Mouse (Mus musculus) intestine, embryonic 16.5 days (tissue): ENCODE results near the gene Zfhx3. TPM values are rescaled to one million over a fixed set of nuclear protein-coding genes. Genes with fewer than 3 reads are reported as not detected.

Experiments used
- ATAC-seq: fragments of 200-750 bp; cut with Nextera tagmentation; 2 replicates; pipeline ENCODE4 v1.8.0; 2017; ENCODE audit warnings: moderate TSS enrichment, moderate library complexity
- H3K27ac ChIP-seq: fragments of 300-500 bp; sonication (generic); 2 replicates; pipeline ENCODE4 v1.5.1; 2014; ENCODE audit warnings: mild to moderate bottlenecking, low read length
- H3K27me3 ChIP-seq: fragments of 300-500 bp; sonication (generic); replicated peaks from 2 replicates; pipeline ENCODE4 v1.6.1; 2014; ENCODE audit warnings: low read length, control low read depth, mixed read lengths; ENCODE audit not compliant: control insufficient read depth, insufficient read depth
- H3K36me3 ChIP-seq: fragments of 300-500 bp; sonication (generic); 2 replicates; pipeline ENCODE4 v1.6.1; 2014; ENCODE audit warnings: low read length, control low read depth; ENCODE audit not compliant: control insufficient read depth, insufficient read depth
- H3K4me1 ChIP-seq: fragments of 300-500 bp; sonication (generic); 2 replicates; pipeline ENCODE4 v1.6.1; 2014; ENCODE audit warnings: low read length, control low read depth, mixed read lengths; ENCODE audit not compliant: control insufficient read depth, insufficient read depth
- H3K4me2 ChIP-seq: fragments of 300-500 bp; sonication (generic); 2 replicates; pipeline ENCODE4 v1.6.1; 2014; ENCODE audit warnings: low read depth, low read length, control low read depth
- H3K4me3 ChIP-seq: fragments of 300-500 bp; sonication (generic); 2 replicates; pipeline ENCODE4 v1.5.1; 2014; ENCODE audit warnings: mild to moderate bottlenecking, low read length
- H3K9ac ChIP-seq: fragments of 300-500 bp; sonication (generic); 2 replicates; pipeline ENCODE4 v1.6.1; 2014; ENCODE audit warnings: low read depth, low read length
- H3K9me3 ChIP-seq: fragments of 300-500 bp; sonication (generic); 2 replicates; pipeline ENCODE4 v1.6.1; 2016; ENCODE audit warnings: low read length, control low read depth; ENCODE audit not compliant: control insufficient read depth
- WGBS: fragments of 180-500 bp; shearing (Covaris S2); extraction: QIAGEN DNeasy Blood & Tissue Kit; methylation state at CpG from one replicate; pipeline ENCODE4 v1.1.7; 2014; 5-methylcytosine and 5-hydroxymethylcytosine counted together
- polyA plus RNA-seq: library from polyadenylated mRNA; unstranded; fragments of >200 nt; fragmentation: Nextera tagmentation; extraction: Ambion mirVana; gene quantifications from 2 replicates; pipeline ENCODE4 v1.2.1, GENCODE M21; 2015

Gene Zfhx3
- polyA plus RNA-seq, 1 experiment from 2014 or later = 6.1 TPM

- 46% methylated on average over 5 of the region's 5 CpGs for WGBS
- Histone ChIP-seq H3K27me3 (no peaks in the 10 kb centered on the region), H3K27ac (no peak overlapping the region), H3K9me3 (no peaks in the 10 kb centered on the region), H3K9ac (no peak overlapping the region), H3K4me3 (no peak overlapping the region), H3K36me3 (no peaks in the 10 kb centered on the region), H3K4me1 (no peaks in the 10 kb centered on the region), H3K4me2 (no peak overlapping the region)
- ATAC-seq = no peak
These were observed 719.1 kb downstream of the Zfhx3 start for GRCm38 (mm10) chr8:108661486-108662093.

GRCm38 (mm10) chr8:108662766-108663165 is 720.3 kb downstream of the Zfhx3 start:
- no peaks in the 10 kb centered on the region for H3K4me1 ChIP-seq
- WGBS = 80% methylated on average over 3 of the region's 3 CpGs
- no peaks in the 10 kb centered on the region for H3K9me3 ChIP-seq
- H3K9ac ChIP-seq = no peak overlapping the region
- no peak for ATAC-seq
- no peak overlapping the region for H3K27ac ChIP-seq
- no peak overlapping the region for H3K4me3 ChIP-seq
- no peak overlapping the region for H3K4me2 ChIP-seq
- H3K36me3 ChIP-seq = no peaks in the 10 kb centered on the region
- 0 out of 2 replicates have a peak, but pooled peaks cover 2% of the 10 kb centered on the region for H3K27me3 ChIP-seq

GRCm38 (mm10) chr8:108671939-108672515 is 729.6 kb downstream of the Zfhx3 start:
- Histone ChIP-seq H3K9ac (no peak overlapping the region), H3K36me3 (no peaks in the 10 kb centered on the region), H3K4me2 (no peak overlapping the region), H3K4me3 (no peak overlapping the region), H3K4me1 (no peaks in the 10 kb centered on the region), H3K9me3 (no peaks in the 10 kb centered on the region), H3K27me3 (0 out of 2 replicates have a peak, but pooled peaks cover 4% of the 10 kb centered on the region), H3K27ac (no peak overlapping the region)
- WGBS = 66% methylated on average over 11 of the region's 11 CpGs
- no peak for ATAC-seq

GRCm38 (mm10) chr8:108675001-108675525 is 732.6 kb downstream of the Zfhx3 start:
- no peak overlapping the region for H3K4me2 ChIP-seq
- WGBS = 64% methylated on average over 17 of the region's 17 CpGs
- 0 out of 2 replicates have a peak, but pooled peaks cover 2% of the 10 kb centered on the region for H3K27me3 ChIP-seq
- H3K4me1 ChIP-seq = no peaks in the 10 kb centered on the region
- H3K27ac ChIP-seq = no peak overlapping the region
- H3K36me3 ChIP-seq = no peaks in the 10 kb centered on the region
- no peak overlapping the region for H3K4me3 ChIP-seq
- ATAC-seq = no peak
- no peaks in the 10 kb centered on the region for H3K9me3 ChIP-seq
- no peak overlapping the region for H3K9ac ChIP-seq

- WGBS = 89% methylated on average over 9 of the region's 9 CpGs
- ATAC-seq = no peak
- no peaks in the 10 kb centered on the region for H3K9me3 ChIP-seq
- no peaks in the 10 kb centered on the region for H3K36me3 ChIP-seq
- H3K4me2 ChIP-seq = no peak overlapping the region
- H3K27ac ChIP-seq = no peak overlapping the region
- H3K4me3 ChIP-seq = no peak overlapping the region
- peaks cover 12% of the 10 kb centered on the region; the same call in 1 of the 2 replicates for H3K4me1 ChIP-seq
- peaks cover 4% of the 10 kb centered on the region; the same call in 1 of the 2 replicates for H3K27me3 ChIP-seq
- H3K9ac ChIP-seq = no peak overlapping the region
These were observed 747.2 kb downstream of the Zfhx3 start for GRCm38 (mm10) chr8:108689694-108690093.

- Histone ChIP-seq H3K27ac (no peak overlapping the region), H3K36me3 (no peaks in the 10 kb centered on the region)
- peak; percentile 27; the same call in 1 of the 2 replicates for ATAC-seq
These were observed 748.4 kb downstream of the Zfhx3 start for GRCm38 (mm10) chr8:108690576-108691455.

GRCm38 (mm10) chr8:108691456-108692238 is 749.2 kb downstream of the Zfhx3 start:
- WGBS = 4% methylated on average over 21 of the region's 21 CpGs
- peak overlapping the region; percentile 8; the same call in 1 of the 2 replicates for H3K27ac ChIP-seq
- H3K4me1 ChIP-seq = peaks cover 27% of the 10 kb centered on the region
- peak; percentile 24; the same call in 1 of the 2 replicates for ATAC-seq
- peak overlapping the region; percentile 57 for H3K4me2 ChIP-seq
- H3K36me3 ChIP-seq = no peaks in the 10 kb centered on the region
- peaks cover 23% of the 10 kb centered on the region for H3K27me3 ChIP-seq
- H3K9me3 ChIP-seq = no peaks in the 10 kb centered on the region
- H3K4me3 ChIP-seq = peak overlapping the region; percentile 28
- H3K9ac ChIP-seq = peak overlapping the region; percentile 53; the same call in 1 of the 2 replicates

More at GRCm38 (mm10) chr8:108690576-108691455, 748.4 kb downstream of the Zfhx3 start:
- no peaks in the 10 kb centered on the region for H3K9me3 ChIP-seq
- H3K4me1 ChIP-seq = peaks cover 19% of the 10 kb centered on the region
- no peak overlapping the region for H3K9ac ChIP-seq
- H3K4me2 ChIP-seq = peak overlapping the region; percentile 57; the same call in 1 of the 2 replicates
- 16% methylated on average over 14 of the region's 14 CpGs for WGBS
- H3K4me3 ChIP-seq = 0 out of 2 replicates have a peak overlapping the region, but pooled peaks have one; percentile 28
- H3K27me3 ChIP-seq = peaks cover 14% of the 10 kb centered on the region; the same call in 1 of the 2 replicates

- peak overlapping the region; percentile 57 for H3K4me2 ChIP-seq
- peaks cover 25% of the 10 kb centered on the region for H3K27me3 ChIP-seq
- no peaks in the 10 kb centered on the region for H3K36me3 ChIP-seq
- peak overlapping the region; percentile 53; the same call in 1 of the 2 replicates for H3K9ac ChIP-seq
- ATAC-seq = peak; percentile 61; the same call in 1 of the 2 replicates
- peaks cover 29% of the 10 kb centered on the region for H3K4me1 ChIP-seq
- 7% methylated on average over 5 of the region's 5 CpGs for WGBS
- H3K4me3 ChIP-seq = peak overlapping the region; percentile 28
- no peak overlapping the region for H3K27ac ChIP-seq
- H3K9me3 ChIP-seq = no peaks in the 10 kb centered on the region
These were observed 749.8 kb downstream of the Zfhx3 start for GRCm38 (mm10) chr8:108692239-108692627.
